Mouse (Mus musculus) embryo, embryonic 10 days (tissue): ENCODE results near the gene Fgfr2.
"Not testable (repeated sequence)": the region's sequence is repeated elsewhere in the genome, so short reads cannot be mapped to it uniquely, and the experiment has no call there.

ENCODE experiments used
- DNase-seq: peaks from one replicate; pipeline ENCODE4 v3.0.0-alpha.2; 2015; ENCODE audit warnings: low spot score

Gene Fgfr2

GRCm38 (mm10) chr7:131424912-131425311, 1698.2 kb downstream of the Fgfr2 start:
- DNase-seq = no peak

GRCm38 (mm10) chr7:131417605-131418004, 1705.5 kb downstream of the Fgfr2 start:
- no peak for DNase-seq

- not testable (repeated sequence) for DNase-seq
Measured at GRCm38 (mm10) chr7:131416742-131417141, 1706.4 kb downstream of the Fgfr2 start.

GRCm38 (mm10) chr7:131411941-131412270, 1711.2 kb downstream of the Fgfr2 start:
- DNase-seq = no peak

GRCm38 (mm10) chr7:131411221-131411940, 1711.8 kb downstream of the Fgfr2 start:
- no peak for DNase-seq

- peak; percentile 96 for DNase-seq
Measured at GRCm38 (mm10) chr7:131410416-131411058, 1712.6 kb downstream of the Fgfr2 start, which contains the start of the genes Ikzf5 and Acadsb. Gene Ikzf5 (minus strand): TSS chr7:131410521. Gene Acadsb (plus strand): TSS chr7:131410601.

GRCm38 (mm10) chr7:131409988-131410385, 1713.2 kb downstream of the Fgfr2 start:
- no peak for DNase-seq

GRCm38 (mm10) chr7:131409321-131409987, 1713.7 kb downstream of the Fgfr2 start:
- DNase-seq = peak; percentile 54

GRCm38 (mm10) chr7:131391761-131392160, 1731.4 kb downstream of the Fgfr2 start:
- not testable (repeated sequence) for DNase-seq

- DNase-seq = peak; percentile 14
Measured at GRCm38 (mm10) chr7:131371880-131372651, 1751.1 kb downstream of the Fgfr2 start.

- no peak for DNase-seq
Measured at GRCm38 (mm10) chr7:131371470-131371860, 1751.7 kb downstream of the Fgfr2 start.

GRCm38 (mm10) chr7:131370648-131371469, 1752.3 kb downstream of the Fgfr2 start, which contains the start of gene Pstk:
Gene Pstk (plus strand): TSS chr7:131371141.
- DNase-seq = peak; percentile 95

GRCm38 (mm10) chr7:131364131-131364530, 1759.0 kb downstream of the Fgfr2 start:
- DNase-seq = no peak

GRCm38 (mm10) chr7:131362615-131363300, 1760.4 kb downstream of the Fgfr2 start, which contains the start of gene 2310057M21Rik:
Gene 2310057M21Rik (minus strand): TSS chr7:131362759.
- peak; percentile 99 for DNase-seq

- no peak for DNase-seq
Measured at GRCm38 (mm10) chr7:131362269-131362614, 1760.9 kb downstream of the Fgfr2 start.

GRCm38 (mm10) chr7:131356105-131356504, 1767.0 kb downstream of the Fgfr2 start:
- no peak for DNase-seq

GRCm38 (mm10) chr7:131345856-131346541, 1777.2 kb downstream of the Fgfr2 start:
- no peak for DNase-seq

- no peak for DNase-seq
Measured at GRCm38 (mm10) chr7:131337502-131338068, 1785.6 kb downstream of the Fgfr2 start.

- DNase-seq = no peak
Measured at GRCm38 (mm10) chr7:131333564-131333963, 1789.6 kb downstream of the Fgfr2 start, which contains the start of gene Fam24a. Gene Fam24a (plus strand): TSS chr7:131333864.

GRCm38 (mm10) chr7:131331688-131332087, 1791.5 kb downstream of the Fgfr2 start:
- no peak for DNase-seq
